Mouse (Mus musculus) gastrocnemius, postnatal 25 days (tissue): Measurements from ENCODE around the gene Ddx25. TPM values are rescaled to one million over a fixed set of nuclear protein-coding genes. Genes with fewer than 3 reads are reported as not detected.

Experiments used
- DNase-seq: peaks from one replicate; pipeline ENCODE4 v3.0.0; 2022
- total RNA-seq, 2 experiments: library from RNA; stranded (reverse); gene quantifications; 1 replicate in 1 of 2; 2 replicates in 1 of 2; pipeline ENCODE4 v1.2.3; 2021

Gene Ddx25
- total RNA-seq, 2 experiments from 2014 or later = not detected

- DNase-seq = no peak
Observed at GRCm38 (mm10) chr9:35493033-35493732, 65.1 kb downstream of the Ddx25 start.

GRCm38 (mm10) chr9:35491109-35491866 is 67.0 kb downstream of the Ddx25 start:
- DNase-seq = no peak

- no peak for DNase-seq
Observed at GRCm38 (mm10) chr9:35488496-35488895, 69.8 kb downstream of the Ddx25 start.

Other genes starting within 250 kb of the Ddx25 start
- 10 to 100 TPM; 13.5 to 16.7 TPM for gene Cdon, start 137.4 kb downstream of the Ddx25 start, total RNA-seq
- not detected for gene Gm1113, start 40.3 kb downstream of the Ddx25 start, total RNA-seq
- gene Pus3, start 67 bp upstream of the Ddx25 start, total RNA-seq = 1 to 10 TPM; 7.0 to 9.2 TPM
- not detected for gene Pate2, start 11.8 kb upstream of the Ddx25 start, total RNA-seq
- 1 to 10 TPM; 1.0 to 1.1 TPM for gene Hyls1, start 11.9 kb upstream of the Ddx25 start, total RNA-seq
- not detected for gene Pate4, start 53.4 kb upstream of the Ddx25 start, total RNA-seq
- gene Pate3, start 89.7 kb upstream of the Ddx25 start, total RNA-seq = not detected
- gene Pate1, start 128.9 kb upstream of the Ddx25 start, total RNA-seq = not detected
- not detected for gene Gm17677, start 182.5 kb upstream of the Ddx25 start, total RNA-seq
- not detected for gene Gm17727, start 219.6 kb upstream of the Ddx25 start, total RNA-seq
- not detected for gene Gm27235, start 231.6 kb upstream of the Ddx25 start, total RNA-seq
- gene D730048I06Rik, start 231.6 kb upstream of the Ddx25 start, total RNA-seq = not detected